Comparison of ENCODE assay signal across 19 mouse cellular contexts in the genomic region with DNA sequence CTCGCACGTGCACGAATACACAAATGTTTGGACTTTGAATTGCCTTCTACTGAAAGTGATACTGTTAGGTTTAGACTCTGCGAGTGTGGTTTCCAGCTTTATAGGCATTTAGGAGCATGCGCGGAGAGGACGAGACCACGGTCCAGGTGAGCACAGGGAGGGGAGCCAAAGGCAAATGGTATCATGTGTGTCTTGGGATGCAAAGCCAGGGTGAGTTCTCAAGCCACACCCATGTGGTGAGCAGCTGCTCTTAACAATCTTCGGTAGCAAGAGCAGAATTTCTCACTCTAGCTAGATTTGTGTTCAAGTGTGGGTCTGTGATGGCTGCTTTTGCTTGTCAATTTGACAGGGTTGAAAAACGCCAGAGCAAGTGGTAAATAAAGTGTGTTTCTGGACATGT.
"Had no signal": no experiment of that assay in that cellular context is flagged by ENCODE, and none has a peak within 500 bp of the region (broad histone marks: within the 10 kb centered on the region; RNA-seq: fewer than 3 reads in every experiment).

No protein-coding gene starts in this region.

- H3K9ac ChIP-seq: lung, embryonic 15.5 days; midbrain, embryonic 13.5 days; midbrain, embryonic 15.5 days; neural tube, embryonic 13.5 days; neural tube, embryonic 15.5 days had no signal

- DNase-seq: lung, adult 2 months; lung, postnatal 14 days; lung, postnatal 36 days; right cerebral cortex, adult 18-20 months; right cerebral cortex, postnatal 25 days; right cerebral cortex, postnatal 4 days; spleen, adult 18-20 months; thymus, adult 18-20 months; thymus, postnatal 14 days; thymus, postnatal 36 days had no signal

- H3K27ac ChIP-seq: lung, embryonic 15.5 days; macrophage; midbrain, embryonic 13.5 days; midbrain, embryonic 15.5 days; neural tube, embryonic 13.5 days; neural tube, embryonic 15.5 days had no signal

- H3K36me3 ChIP-seq: lung, embryonic 15.5 days; midbrain, embryonic 13.5 days; midbrain, embryonic 15.5 days; neural tube, embryonic 13.5 days; neural tube, embryonic 15.5 days had no signal

- H3K4me3 ChIP-seq: lung, embryonic 15.5 days; megakaryocyte, embryonic 14.5 days; midbrain, embryonic 13.5 days; midbrain, embryonic 15.5 days; neural tube, embryonic 13.5 days; neural tube, embryonic 15.5 days had no signal

- H3K4me2 ChIP-seq: lung, embryonic 15.5 days; midbrain, embryonic 11.5 days; midbrain, embryonic 15.5 days; neural tube, embryonic 13.5 days; neural tube, embryonic 15.5 days had no signal

- ATAC-seq: lung, postnatal 0 days; midbrain, embryonic 15.5 days had no signal

- H3K4me1 ChIP-seq: lung, embryonic 15.5 days; megakaryocyte, embryonic 14.5 days; midbrain, embryonic 13.5 days; midbrain, embryonic 15.5 days; neural tube, embryonic 13.5 days; neural tube, embryonic 15.5 days had no signal

- H3K9me3 ChIP-seq: lung, embryonic 15.5 days; midbrain, embryonic 13.5 days; midbrain, embryonic 15.5 days; neural tube, embryonic 13.5 days; neural tube, embryonic 15.5 days had no signal

- H3K27me3 ChIP-seq: lung, embryonic 15.5 days; midbrain, embryonic 13.5 days; midbrain, embryonic 15.5 days; neural tube, embryonic 13.5 days; neural tube, embryonic 15.5 days had no signal
